In the genomic region with DNA sequence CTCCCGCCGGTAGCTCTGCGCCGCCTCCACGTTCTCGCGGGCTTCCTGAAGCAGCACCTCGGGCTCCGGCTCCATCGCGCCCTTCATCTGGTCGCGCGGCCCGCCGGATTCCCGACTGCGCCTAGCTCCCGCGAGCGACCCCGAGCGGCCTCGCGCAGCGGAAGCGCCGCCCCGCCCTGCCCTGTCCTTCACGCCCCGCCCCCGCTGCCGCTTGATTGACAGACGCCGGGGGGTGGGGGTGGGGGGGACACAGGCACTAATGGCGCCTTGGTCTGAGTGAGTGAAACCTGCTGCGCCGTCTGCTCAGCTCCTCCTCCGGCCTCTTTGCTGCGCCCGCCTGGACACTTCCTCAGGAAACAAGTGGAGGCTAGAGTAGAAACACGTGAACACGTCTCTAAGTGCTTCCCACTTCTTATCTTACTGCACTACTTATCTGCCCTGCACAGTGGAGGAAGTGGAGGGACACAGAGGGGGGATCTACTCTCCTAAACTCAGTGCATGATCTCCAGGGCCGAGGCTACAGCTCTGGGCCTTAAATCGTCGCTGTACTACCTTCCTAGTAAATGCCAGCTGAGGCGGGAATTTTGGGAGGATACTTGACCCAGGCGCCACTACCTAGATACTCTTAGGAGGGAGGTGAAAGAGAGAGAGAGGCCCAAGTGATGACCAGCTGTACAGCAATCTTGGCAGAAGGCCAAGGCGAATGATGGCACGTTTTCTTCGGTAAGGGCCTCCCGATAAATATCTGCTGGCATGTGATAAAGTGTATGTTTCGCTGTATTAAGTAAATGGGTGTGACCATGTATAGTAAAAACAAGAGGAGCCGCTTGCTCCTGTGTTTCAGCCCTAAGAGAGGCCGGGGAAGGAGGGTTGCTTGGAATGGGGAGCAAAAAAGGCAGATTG, we compare ENCODE assay signal across 7 mouse cellular contexts. TPM values are rescaled to one million over a fixed set of nuclear protein-coding genes. Genes with fewer than 3 reads are reported as not detected.
DNase-seq lines count a peak whose midpoint lies in the region; ATAC-seq and TF ChIP-seq lines count a peak whose summit lies in the region.

A gene (minus strand): TSS at position 166 of the 903 bp plus-strand sequence.

- no peaks in the 10 kb centered on the region for H3K27me3 ChIP-seq in embryonic facial prominence, embryonic 12.5 days
- no peaks in the 10 kb centered on the region for H3K27me3 ChIP-seq in heart, adult 2 months (ENCODE audit: control insufficient read depth, insufficient read depth, low read length)
- H3K27me3 ChIP-seq in limb, embryonic 13.5 days = no peaks in the 10 kb centered on the region
- H3K27me3 ChIP-seq in midbrain, embryonic 16.5 days (ENCODE audit: control insufficient read depth, insufficient read depth, low read depth, low read length) = no peaks in the 10 kb centered on the region

- H3K4me1 ChIP-seq in embryonic facial prominence, embryonic 12.5 days = peaks cover 14% of the 10 kb centered on the region
- H3K4me1 ChIP-seq in heart, adult 2 months (ENCODE audit: control insufficient read depth, insufficient read depth, low read length) = peaks cover 6% of the 10 kb centered on the region
- peaks cover 19% of the 10 kb centered on the region for H3K4me1 ChIP-seq in limb, embryonic 13.5 days
- H3K4me1 ChIP-seq in midbrain, embryonic 16.5 days (ENCODE audit: control insufficient read depth, insufficient read depth, low read length) = peaks cover 8% of the 10 kb centered on the region; the same call in 1 of the 2 replicates

- peak within 1 kb of the TSS; percentile 96 for H3K4me3 ChIP-seq in embryonic facial prominence, embryonic 12.5 days
- H3K4me3 ChIP-seq in heart, adult 2 months = peak within 1 kb of the TSS; percentile 59
- peak within 1 kb of the TSS; percentile 93 for H3K4me3 ChIP-seq in limb, embryonic 13.5 days
- H3K4me3 ChIP-seq in midbrain, embryonic 16.5 days (ENCODE audit: low read depth, low read length) = peak within 1 kb of the TSS; percentile 76

- WGBS in embryonic facial prominence, embryonic 12.5 days = 7% methylated on average over 48 of the region's 55 CpGs
- 3% methylated on average over 54 of the region's 55 CpGs for WGBS in heart, adult 2 months
- WGBS in limb, embryonic 13.5 days = 6% methylated on average over 55 of the region's 55 CpGs
- WGBS in midbrain, embryonic 16.5 days = 6% methylated on average over 52 of the region's 55 CpGs

- TF ChIP-seq EP300 in heart, adult 2 months (IDR thresholded peaks at IDR 0.05; ENCODE audit: insufficient read depth, low read depth, low read length) = 0 out of 2 replicates have a peak, but pooled peaks have one; percentile 8

- H3K36me3 ChIP-seq in embryonic facial prominence, embryonic 12.5 days = no peaks in the 10 kb centered on the region
- H3K36me3 ChIP-seq in heart, adult 2 months (ENCODE audit: control insufficient read depth, insufficient read depth, low read length) = peaks cover 7% of the 10 kb centered on the region
- no peaks in the 10 kb centered on the region; the same call in 1 of the 2 replicates for H3K36me3 ChIP-seq in limb, embryonic 13.5 days
- no peaks in the 10 kb centered on the region for H3K36me3 ChIP-seq in midbrain, embryonic 16.5 days (ENCODE audit: control insufficient read depth, insufficient read depth, low read length)

- DNase-seq in adrenal gland, postnatal 25 days = peak; percentile 97
- DNase-seq in heart, adult 2 months = peak; percentile 95 to 97
- peak; percentile 87 to 94 for DNase-seq in kidney, adult 8-10 months
- peak; percentile 93 to 96 for DNase-seq in spleen, postnatal 10 days (ENCODE audit: low spot score in 2 of 2)

- peak; percentile 90 for ATAC-seq in embryonic facial prominence, embryonic 12.5 days (ENCODE audit: insufficient number of reproducible peaks, insufficient read depth, low FRiP score, low TSS enrichment)
- ATAC-seq in limb, embryonic 13.5 days (ENCODE audit: low FRiP score, low read depth) = peak; percentile 95
- peak; percentile 93 for ATAC-seq in midbrain, embryonic 16.5 days

- peak within 1 kb of the TSS; percentile 98 for H3K9ac ChIP-seq in embryonic facial prominence, embryonic 12.5 days
- H3K9ac ChIP-seq in heart, adult 2 months (ENCODE audit: low read depth, low read length) = peak within 1 kb of the TSS; percentile 99
- peak within 1 kb of the TSS; percentile 98 for H3K9ac ChIP-seq in limb, embryonic 13.5 days
- peak within 1 kb of the TSS; percentile 77 for H3K9ac ChIP-seq in midbrain, embryonic 16.5 days (ENCODE audit: low read depth, low read length)

- H3K9me3 ChIP-seq in embryonic facial prominence, embryonic 12.5 days = no peaks in the 10 kb centered on the region
- H3K9me3 ChIP-seq in limb, embryonic 13.5 days = no peaks in the 10 kb centered on the region
- H3K9me3 ChIP-seq in midbrain, embryonic 16.5 days (replicated peaks; ENCODE audit: control insufficient read depth, low read length, poor library complexity, severe bottlenecking) = no peaks in the 10 kb centered on the region

- H3K79me2 ChIP-seq in heart, adult 2 months (replicated peaks; ENCODE audit: control insufficient read depth, insufficient read depth, low read length) = peaks cover 3% of the 10 kb centered on the region; the same call in 1 of the 2 replicates

- intact Hi-C loops in heart, adult 2 months (cut with DNase I) = no loop called here

- peak; percentile 54 for TF ChIP-seq CTCF in heart, adult 2 months (IDR thresholded peaks at IDR 0.05)

- TF ChIP-seq POLR2A in heart, adult 2 months (IDR thresholded peaks at IDR 0.05; ENCODE audit: insufficient read depth, low read depth, low read length) = peak; percentile 82

- peak within 1 kb of the TSS; percentile 96 for H3K27ac ChIP-seq in embryonic facial prominence, embryonic 12.5 days
- peak within 1 kb of the TSS; percentile 96 for H3K27ac ChIP-seq in heart, adult 2 months
- H3K27ac ChIP-seq in limb, embryonic 13.5 days = peak within 1 kb of the TSS; percentile 96
- peak within 1 kb of the TSS; percentile 74 for H3K27ac ChIP-seq in midbrain, embryonic 16.5 days (ENCODE audit: low read length)

- H3K4me2 ChIP-seq in embryonic facial prominence, embryonic 12.5 days (replicated peaks) = peak within 1 kb of the TSS; percentile 61
- peak within 1 kb of the TSS; percentile 73 for H3K4me2 ChIP-seq in limb, embryonic 13.5 days (replicated peaks)
- H3K4me2 ChIP-seq in midbrain, embryonic 16.5 days (ENCODE audit: low read length) = peak within 1 kb of the TSS; percentile 76

RNA-seq across cellular contexts. Expression of the gene that starts here (rescaled TPM):
- 13.6 and 18.2 TPM in 2 replicates for total RNA-seq in adrenal gland, postnatal 25 days (2021)
- 51.7 and 52.9 TPM in 2 replicates for polyA plus RNA-seq in embryonic facial prominence, embryonic 12.5 days (2016; fragmentation: Nextera tagmentation; extraction: Ambion mirVana)
- total RNA-seq in heart, adult 2 months (2021) = 10 to 100 TPM; 10.8 to 10.9 TPM
- polyA plus RNA-seq in heart, adult 2 months (2012; rRNA removed) = 8.0 and 11.7 TPM in 2 replicates
- polyA plus RNA-seq in limb, embryonic 13.5 days (2015; fragmentation: Nextera tagmentation; extraction: Ambion mirVana) = 51.3 and 55.3 TPM in 2 replicates
- 10.4 and 12.7 TPM in 2 replicates for polyA plus RNA-seq in midbrain, embryonic 16.5 days (2015; fragmentation: Nextera tagmentation; extraction: Ambion mirVana)

Comparison
In these comparisons a context has a peak if more than half of its experiments do, and no peak if none do; other contexts are left out.
1. Peak in every context shown above with its lines: DNase-seq, ATAC-seq, H3K4me3 ChIP-seq and H3K27ac ChIP-seq.